Mouse (Mus musculus) G1E (cell line): ENCODE results near the gene Hid1.

Experiments used
- CTCF ChIP-seq: IDR thresholded peaks from 2 replicates; pipeline ENCODE4 v1.5.1; 2012; ENCODE audit warnings: low read depth, low read length, inconsistent platforms, mixed read lengths
- GATA1 ChIP-seq: IDR thresholded peaks from 2 replicates; pipeline ENCODE4 v1.6.1; 2012; ENCODE audit warnings: borderline replicate concordance, low read length, inconsistent platforms, mixed read lengths
- POLR2AphosphoS5 ChIP-seq: IDR thresholded peaks from 2 replicates; pipeline ENCODE4 v1.6.1; 2012; ENCODE audit warnings: low read depth, low read length, inconsistent platforms; ENCODE audit not compliant: insufficient replicate concordance

- TF ChIP-seq CTCF = no peak
- no peak for TF ChIP-seq GATA1
- no peak for TF ChIP-seq POLR2AphosphoS5
These were observed 25.7 kb downstream of the Hid1 start for GRCm38 (mm10) chr11:115341866-115342265.
